Mouse (Mus musculus) kidney, adult 8-10 months (tissue): ENCODE data around the gene Ctdspl.
A peak's percentile ranks its signal among the peaks of the same experiment; 100 is the strongest.

Experiments used
- DNase-seq, 2 experiments: peaks; one replicate each; pipeline ENCODE4 v3.0.0; 2022

Ctdspl gene

DNA sequence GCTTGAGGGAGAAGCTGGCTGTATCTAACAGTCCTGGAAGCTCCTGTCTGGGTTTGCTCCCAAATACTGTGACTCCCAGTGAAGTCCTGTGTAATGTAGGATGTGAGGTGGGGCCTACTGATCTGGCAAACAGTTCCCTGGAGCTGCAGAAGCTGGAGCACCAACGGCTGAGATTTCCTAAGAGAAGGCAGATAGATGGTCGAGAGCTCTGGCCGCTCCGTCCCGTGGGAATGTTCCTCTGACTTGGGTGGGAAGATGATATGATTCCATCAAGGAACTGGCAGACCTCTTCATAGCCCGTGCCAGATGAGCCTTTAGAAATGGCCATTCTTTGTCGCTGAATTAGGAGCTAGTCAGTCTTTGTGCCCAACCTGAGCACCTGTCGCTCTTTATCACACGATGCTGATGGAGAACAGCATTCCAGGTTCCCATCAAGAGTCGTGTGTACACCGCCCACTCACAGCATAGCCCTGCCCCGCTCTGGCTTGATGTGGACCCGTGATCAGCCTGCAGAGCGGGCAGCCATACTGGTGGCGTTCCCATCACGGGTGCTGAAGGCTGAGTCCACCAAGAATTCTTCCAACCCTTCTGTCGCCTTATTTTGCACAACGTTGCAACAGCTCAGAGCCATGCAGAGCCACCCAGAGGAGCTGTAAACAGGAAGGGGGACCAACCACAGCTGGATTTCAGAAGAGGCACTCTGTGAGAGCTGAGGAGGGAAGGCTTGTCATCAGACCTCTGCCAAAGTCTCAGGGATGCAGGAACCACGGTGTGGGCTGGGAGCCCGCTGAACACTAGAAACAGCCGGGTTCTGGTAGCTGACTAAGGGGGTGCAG, 65.7 kb downstream of the Ctdspl start:
- DNase-seq: no peak

DNA sequence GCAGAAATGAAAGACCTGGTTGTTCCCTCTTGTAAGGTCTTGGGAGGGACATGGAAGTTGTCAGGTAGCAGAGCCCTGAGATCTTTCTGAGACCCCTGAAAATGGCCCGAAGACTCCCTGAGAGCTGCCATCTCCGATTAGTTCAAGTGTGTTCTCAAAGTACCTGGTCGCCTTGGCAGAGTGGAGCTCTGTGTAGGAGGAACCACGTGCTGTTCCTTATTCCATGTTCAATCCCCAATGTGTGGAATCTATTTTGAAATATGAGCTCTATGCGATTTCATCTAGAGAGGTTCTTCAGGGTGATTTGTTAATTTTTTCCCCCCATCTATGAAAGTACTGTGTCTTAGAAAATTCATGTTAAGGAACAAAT, 66.3 kb downstream of the Ctdspl start:
- no peak for DNase-seq

DNA sequence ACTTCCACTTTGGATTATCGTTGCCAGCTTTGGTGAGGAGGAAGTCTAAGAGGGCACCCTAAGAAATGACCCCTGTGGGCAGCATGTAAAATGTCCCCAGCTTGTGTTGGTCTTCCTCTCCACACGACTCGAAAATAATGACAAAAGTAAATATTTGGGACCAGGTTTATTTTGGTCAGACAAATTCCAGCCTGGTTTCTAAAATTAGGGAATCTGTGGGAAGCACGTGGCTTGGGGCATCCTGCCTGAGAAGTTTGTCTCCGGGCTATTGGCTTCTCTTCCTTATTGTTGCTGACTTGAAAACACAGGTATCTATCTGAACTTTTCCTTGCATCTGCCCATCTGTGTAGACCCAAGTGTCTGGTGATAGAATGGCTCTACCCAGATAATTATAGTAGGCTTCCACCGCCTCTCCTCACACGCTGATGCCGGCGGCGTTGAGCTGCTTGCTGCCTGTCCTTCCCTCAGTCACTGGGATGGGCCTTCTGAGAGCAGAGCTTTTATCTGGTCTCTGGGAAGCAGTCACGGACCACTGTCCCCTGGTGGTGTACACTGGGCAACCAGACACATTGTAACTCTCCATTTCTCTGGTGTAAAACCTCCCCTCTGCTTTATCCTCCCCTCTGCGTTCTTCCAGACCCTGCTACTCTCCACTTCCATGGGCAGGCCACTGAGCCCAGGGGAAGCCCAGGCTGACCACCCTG, 68.4 kb downstream of the Ctdspl start:
- no peak for DNase-seq

- no peak for DNase-seq
These were observed 69.3 kb downstream of the Ctdspl start for GRCm38 (mm10) chr9:118995539-118995938.

GRCm38 (mm10) chr9:118997241-118997640, 71.0 kb downstream of the Ctdspl start:
- no peak for DNase-seq

DNA sequence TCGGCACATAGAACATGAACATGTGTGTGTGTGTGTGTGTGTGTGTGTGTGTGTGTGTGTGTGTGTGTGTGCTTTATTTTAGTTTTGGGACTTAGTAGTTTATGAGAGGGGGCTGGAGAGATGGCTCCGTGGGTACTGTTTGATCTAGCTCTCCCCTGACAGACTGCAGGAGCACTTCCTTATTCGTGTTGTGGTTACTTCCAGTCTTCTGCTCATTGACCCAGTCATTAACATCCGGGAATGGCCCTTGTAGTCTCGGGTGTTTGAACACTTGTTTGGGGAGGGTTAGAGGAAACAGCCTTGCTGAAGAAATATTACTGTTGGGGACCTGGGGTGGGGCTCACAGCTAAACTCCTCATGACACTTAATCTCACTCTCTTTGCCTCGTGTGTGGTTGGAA, 73.9 kb downstream of the Ctdspl start:
- DNase-seq: no peak

DNA sequence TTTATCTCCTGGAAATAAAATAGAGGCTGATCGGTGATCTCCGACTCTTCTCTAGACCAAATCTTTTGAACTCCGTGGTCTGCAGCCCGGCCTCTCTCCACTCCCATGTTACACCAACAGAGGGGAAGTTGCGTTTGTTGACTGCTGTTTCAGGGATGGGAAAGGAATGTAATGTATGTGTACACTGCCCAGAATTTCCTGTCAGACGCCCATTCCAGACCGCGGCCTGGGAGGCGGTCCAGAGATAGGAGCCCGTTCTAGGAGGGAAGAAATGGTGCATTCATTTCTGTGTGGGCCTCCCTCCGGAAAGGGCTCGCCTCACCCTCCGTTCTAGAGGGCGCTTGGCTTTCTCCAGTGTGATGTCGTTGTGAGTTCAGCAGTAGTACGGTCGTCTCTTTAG, 76.0 kb downstream of the Ctdspl start:
- no peak for DNase-seq

DNA sequence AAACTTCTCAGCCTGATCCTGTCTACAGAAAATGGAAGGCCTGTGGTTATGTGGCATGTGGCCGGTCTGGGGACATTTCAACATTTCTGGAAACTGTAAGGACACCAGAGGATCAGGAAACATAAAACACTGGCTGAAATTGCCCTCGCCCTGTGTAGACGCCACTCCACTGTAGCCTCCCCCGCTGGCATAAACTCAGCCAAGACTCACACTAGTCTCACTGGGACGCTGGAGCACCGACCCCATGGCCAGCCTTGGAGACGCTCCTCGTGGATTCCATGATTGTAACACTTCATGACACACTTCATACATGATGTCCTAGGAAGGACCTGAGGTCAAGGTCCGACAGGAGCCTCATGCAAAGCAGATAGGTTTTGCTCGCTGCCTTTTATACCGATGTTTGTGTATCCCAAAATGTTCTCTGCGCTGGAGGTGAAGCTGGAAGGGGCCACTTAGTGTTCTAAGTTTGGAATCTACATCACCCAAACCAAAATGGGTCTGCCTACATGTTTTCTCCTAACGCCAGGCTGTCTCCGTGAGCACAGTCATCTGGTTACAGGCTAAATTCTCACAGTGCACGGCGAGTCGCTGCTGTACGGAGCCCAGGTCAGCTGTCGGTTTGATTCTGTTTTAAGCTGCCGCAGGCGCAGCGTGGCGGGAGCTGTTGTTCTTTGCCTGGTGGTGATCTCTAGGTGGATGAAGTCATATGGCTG, 77.9 kb downstream of the Ctdspl start:
- no peak for DNase-seq

DNA sequence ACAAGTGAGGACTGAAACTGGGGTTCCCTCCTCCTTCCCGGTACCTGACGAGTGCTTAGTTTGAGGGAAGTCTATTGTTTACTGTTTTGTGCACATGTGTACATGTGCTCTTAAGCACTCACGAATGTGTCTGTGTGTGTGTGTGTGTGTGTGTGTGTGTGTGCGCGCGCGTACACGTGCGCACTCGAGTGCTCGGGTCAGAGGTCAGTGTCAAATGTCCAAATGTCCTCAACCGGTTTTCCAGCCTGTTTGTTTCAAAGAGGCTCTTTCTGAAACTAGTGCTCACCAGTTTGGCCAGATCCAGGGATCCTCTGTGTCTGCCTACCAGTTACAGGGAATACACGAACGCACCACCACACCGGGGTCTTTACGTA, 78.4 kb downstream of the Ctdspl start:
- DNase-seq: no peak

- DNase-seq: no peak
These were observed 79.2 kb downstream of the Ctdspl start for GRCm38 (mm10) chr9:119005303-119006029.

DNA sequence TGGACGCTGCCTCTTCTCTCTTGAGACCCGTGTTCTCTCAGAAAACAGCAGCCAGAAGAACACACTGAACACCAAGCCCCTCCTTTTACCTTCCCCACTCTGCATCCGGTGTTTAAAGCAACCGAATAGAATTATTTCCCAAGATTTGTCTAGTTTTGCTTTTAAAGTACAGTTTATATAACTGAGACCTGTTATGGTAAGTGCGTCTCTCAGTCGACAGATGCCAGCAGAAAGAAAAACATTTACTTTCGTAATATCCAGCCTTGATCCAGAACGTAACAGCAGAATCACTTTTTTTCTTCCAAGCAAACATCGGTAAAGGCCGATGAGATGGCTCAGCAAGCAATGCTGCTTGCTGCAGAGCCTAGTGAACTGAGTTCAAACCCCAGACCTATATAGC, 81.0 kb downstream of the Ctdspl start:
- DNase-seq: no peak

- DNase-seq: no peak
These were observed 82.6 kb downstream of the Ctdspl start for GRCm38 (mm10) chr9:119008871-119009270.

DNA sequence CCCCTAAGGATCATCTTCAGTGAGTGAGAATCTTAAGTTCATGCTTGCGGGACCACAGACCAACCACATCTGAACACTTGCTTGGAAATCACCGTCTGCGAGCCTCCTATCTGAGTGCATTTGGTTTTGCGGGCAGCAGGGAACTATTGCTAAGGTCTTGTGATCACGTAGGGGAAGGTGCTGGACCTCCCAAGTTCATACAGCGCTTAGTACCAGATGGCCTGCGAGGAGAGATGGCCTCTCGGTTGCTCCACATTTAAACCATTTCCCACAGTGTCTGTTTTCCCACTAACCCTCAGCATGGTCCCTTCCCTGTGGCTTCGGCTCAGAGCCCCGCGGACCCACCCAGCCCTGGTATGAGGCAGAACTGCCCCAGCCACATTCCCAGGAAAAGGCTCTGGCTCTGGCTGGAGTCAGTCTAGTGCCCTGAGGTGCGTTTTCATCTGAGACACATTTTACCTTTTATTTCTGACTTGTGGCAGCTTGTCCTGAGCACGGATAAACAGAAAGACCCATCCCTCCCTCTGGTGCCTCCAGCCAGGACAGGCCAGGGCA, 84.0 kb downstream of the Ctdspl start:
- DNase-seq: peak in 1 of 2 experiments; percentile 44

- no peak for DNase-seq
These were observed 90.7 kb downstream of the Ctdspl start for GRCm38 (mm10) chr9:119016785-119017507.

GRCm38 (mm10) chr9:119021731-119022130, 95.5 kb downstream of the Ctdspl start:
- DNase-seq: peak; percentile 51 to 63

DNA sequence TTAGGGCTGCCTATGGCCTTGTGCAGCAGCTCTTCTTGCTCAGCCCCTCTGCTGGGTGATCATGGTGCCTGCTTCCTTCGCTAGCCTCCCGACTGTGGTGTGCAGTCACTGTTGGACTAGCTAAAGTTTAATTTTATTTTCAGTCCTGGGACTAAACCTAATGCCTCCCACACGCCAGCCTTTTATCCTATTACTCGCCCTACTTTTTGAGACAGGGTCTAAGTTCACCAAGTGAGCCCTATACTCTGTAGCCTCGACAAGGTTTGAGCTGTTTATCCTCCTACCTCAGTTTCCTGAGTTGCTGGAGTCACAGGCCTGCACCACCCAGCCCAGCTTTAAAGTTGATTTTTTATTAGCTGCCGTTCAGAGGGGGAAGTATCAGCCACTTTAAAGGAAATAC, 99.0 kb downstream of the Ctdspl start:
- peak; percentile 63 to 64 for DNase-seq

DNA sequence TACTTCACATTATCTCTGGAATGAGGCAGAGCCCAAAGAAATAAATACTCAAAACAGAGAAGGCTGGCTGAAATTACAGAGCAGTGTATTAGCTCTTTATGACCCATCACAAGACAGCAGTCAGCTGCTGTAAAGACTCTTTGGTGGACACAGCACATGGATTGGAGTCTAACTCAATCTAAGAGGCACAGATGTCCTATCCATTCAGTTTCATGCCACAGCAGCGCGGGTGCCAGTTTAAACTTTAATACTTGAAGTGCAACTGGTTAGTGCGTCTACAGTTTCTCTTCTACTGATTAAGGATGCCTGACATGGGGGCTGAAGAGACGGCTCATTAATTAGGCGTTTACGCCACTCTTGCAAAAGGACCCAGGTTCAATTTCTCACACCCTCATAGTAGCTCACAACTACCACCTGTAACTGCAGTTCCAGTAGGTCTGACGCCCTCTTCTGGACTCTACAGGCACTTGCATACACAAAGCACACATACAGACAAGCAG, 99.6 kb downstream of the Ctdspl start:
- DNase-seq: peak; percentile 69 to 74

GRCm38 (mm10) chr9:119027337-119027736, 101.1 kb downstream of the Ctdspl start:
- DNase-seq: no peak

DNA sequence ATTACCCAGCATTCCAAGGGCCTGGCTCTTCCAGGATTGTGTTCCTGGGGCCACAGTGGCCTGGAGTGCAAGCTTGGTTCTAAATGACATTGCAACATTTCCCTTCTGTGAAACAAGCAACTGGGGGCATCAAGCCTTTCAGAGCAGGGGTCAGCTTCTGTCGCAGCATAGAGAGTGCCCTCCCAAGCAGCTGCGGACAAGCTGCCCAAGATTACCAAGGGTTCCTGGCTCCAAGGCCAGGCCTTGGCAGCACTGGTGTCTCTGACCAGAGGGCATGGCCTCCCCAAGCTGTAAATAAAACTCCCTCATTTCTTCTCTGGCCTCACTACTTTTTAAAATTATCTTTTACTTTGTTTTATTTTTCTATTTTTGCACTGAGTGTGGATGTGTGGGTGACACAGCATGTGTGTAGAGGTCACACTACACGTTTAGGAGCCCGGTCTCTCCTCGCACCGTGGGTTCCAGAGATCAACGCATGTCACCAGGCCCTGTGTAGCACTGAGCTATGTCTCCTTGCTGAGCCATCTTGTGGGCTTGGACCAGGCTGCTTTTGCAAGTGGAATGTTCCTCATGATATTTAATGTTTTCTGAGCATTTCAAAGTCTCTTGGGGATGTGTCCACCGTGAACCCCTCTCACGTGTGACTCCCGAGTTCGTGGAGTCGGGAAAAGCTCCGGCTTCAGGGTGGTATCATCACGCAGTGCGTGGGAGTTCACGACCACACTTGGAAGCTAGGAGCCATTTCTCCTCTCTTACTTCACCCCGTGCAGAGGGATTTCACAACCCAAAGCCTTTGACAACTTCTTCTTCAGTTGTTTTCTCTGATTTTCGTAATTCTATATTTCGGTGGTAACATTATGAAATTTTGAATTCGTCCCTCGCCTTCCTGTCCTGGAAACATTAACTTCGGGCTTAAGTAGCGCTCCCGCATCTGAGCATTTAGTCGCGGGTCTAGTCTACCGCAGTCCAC, 102.3 kb downstream of the Ctdspl start:
- DNase-seq: no peak

- DNase-seq: peak; percentile 76 to 78
These were observed 103.3 kb downstream of the Ctdspl start for GRCm38 (mm10) chr9:119029568-119029967.

DNA sequence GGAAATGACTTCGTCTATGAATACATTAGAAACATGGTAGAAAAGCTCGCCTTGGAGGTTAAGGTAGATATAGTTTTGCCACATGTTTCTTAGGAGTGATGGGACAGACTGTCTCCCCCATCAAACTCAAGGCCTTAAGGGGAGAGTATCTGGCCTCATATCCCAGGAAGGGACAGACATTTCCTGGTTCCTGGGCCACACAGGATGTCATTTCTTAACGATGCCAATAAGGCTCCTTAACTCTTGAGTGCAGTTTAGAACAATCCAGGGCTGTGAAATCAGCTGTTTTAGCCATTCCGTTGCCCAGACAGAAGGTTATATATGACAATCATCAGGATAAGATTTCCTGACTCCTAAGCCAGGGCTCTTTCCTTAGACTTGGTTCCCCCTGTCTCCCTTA, 104.8 kb downstream of the Ctdspl start:
- no peak for DNase-seq
